Mouse (Mus musculus) erythroblast, adult 5-6 weeks (primary cell): ENCODE data around the gene Fgf22. TPM values are rescaled to one million over a fixed set of nuclear protein-coding genes. Genes with fewer than 3 reads are reported as not detected.
"Not testable (repeated sequence)": the region's sequence is repeated elsewhere in the genome, so short reads cannot be mapped to it uniquely, and the experiment has no call there.

Source experiments
- ATAC-seq: replicated peaks from 2 replicates; pipeline ENCODE4 v1.8.0; 2016; ENCODE audit warnings: moderate number of reproducible peaks, mild to moderate bottlenecking, moderate TSS enrichment, inconsistent platforms; ENCODE audit not compliant: poor library complexity, low FRiP score, severe bottlenecking
- total RNA-seq, 2 experiments: library from RNA; stranded (forward) in 1 of 2; stranded (reverse) in 1 of 2; fragments of 150-400 nt in 1 of 2; fragments of 200-764, 138-1000 nt in 1 of 2; gene quantifications; 2 replicates each; pipeline versions ENCODE4 v1.2.3 to v1.2.4; 2015 to 2017; ENCODE audit warnings: low replicate concordance in 2 of 2

Fgf22 gene
- total RNA-seq, 2 experiments from 2014 or later, result 0.26 TPM; not detected in 1

GRCm38 (mm10) chr10:79728323-79729249 lies 26.3 kb upstream of the Fgf22 start:
- ATAC-seq, result no peak

- no peak for ATAC-seq
Measured at GRCm38 (mm10) chr10:79729357-79729965, 25.4 kb upstream of the Fgf22 start.

GRCm38 (mm10) chr10:79732500-79732899 lies 22.4 kb upstream of the Fgf22 start:
- 0 out of 2 replicates have a peak, but pooled peaks have one; percentile 45 for ATAC-seq

- no peak for ATAC-seq
Measured at GRCm38 (mm10) chr10:79733847-79734246, 21.0 kb upstream of the Fgf22 start.

- no peak for ATAC-seq
Measured at GRCm38 (mm10) chr10:79735361-79735760, 19.5 kb upstream of the Fgf22 start.

- ATAC-seq, result no peak
Measured at GRCm38 (mm10) chr10:79736706-79737105, 18.2 kb upstream of the Fgf22 start.

- peak; percentile 64 for ATAC-seq
Measured at GRCm38 (mm10) chr10:79738259-79738658, 16.6 kb upstream of the Fgf22 start.

GRCm38 (mm10) chr10:79739234-79739633 lies 15.6 kb upstream of the Fgf22 start:
- no peak for ATAC-seq

GRCm38 (mm10) chr10:79740863-79741262 lies 14.0 kb upstream of the Fgf22 start:
- no peak for ATAC-seq

GRCm38 (mm10) chr10:79743161-79743560 lies 11.7 kb upstream of the Fgf22 start:
- no peak for ATAC-seq

- ATAC-seq, result no peak
Measured at GRCm38 (mm10) chr10:79743650-79744365, 11.1 kb upstream of the Fgf22 start.

GRCm38 (mm10) chr10:79745411-79745810 lies 9.5 kb upstream of the Fgf22 start:
- ATAC-seq, result no peak

- ATAC-seq, result peak; percentile 97
Measured at GRCm38 (mm10) chr10:79745898-79746773, 8.7 kb upstream of the Fgf22 start, which contains the start of gene Polrmt. Gene Polrmt, minus strand, starts transcription at chr10:79746581.

- ATAC-seq, result peak; percentile 65
Measured at GRCm38 (mm10) chr10:79746774-79747151, 8.1 kb upstream of the Fgf22 start.

- no peak for ATAC-seq
Measured at GRCm38 (mm10) chr10:79748496-79748895, 6.4 kb upstream of the Fgf22 start.

- no peak for ATAC-seq
Measured at GRCm38 (mm10) chr10:79755854-79756253, 978 bp downstream of the Fgf22 start.

- ATAC-seq, result no peak
Measured at GRCm38 (mm10) chr10:79756660-79757059, 1.8 kb downstream of the Fgf22 start.

- ATAC-seq, result not testable (repeated sequence)
Measured at GRCm38 (mm10) chr10:79759675-79760074, 4.8 kb downstream of the Fgf22 start.

GRCm38 (mm10) chr10:79760603-79761143 lies 5.8 kb downstream of the Fgf22 start:
- ATAC-seq, result no peak
